Mouse (Mus musculus): ENCODE measurements around the gene Ppp4c.

Gene Ppp4c

DNA sequence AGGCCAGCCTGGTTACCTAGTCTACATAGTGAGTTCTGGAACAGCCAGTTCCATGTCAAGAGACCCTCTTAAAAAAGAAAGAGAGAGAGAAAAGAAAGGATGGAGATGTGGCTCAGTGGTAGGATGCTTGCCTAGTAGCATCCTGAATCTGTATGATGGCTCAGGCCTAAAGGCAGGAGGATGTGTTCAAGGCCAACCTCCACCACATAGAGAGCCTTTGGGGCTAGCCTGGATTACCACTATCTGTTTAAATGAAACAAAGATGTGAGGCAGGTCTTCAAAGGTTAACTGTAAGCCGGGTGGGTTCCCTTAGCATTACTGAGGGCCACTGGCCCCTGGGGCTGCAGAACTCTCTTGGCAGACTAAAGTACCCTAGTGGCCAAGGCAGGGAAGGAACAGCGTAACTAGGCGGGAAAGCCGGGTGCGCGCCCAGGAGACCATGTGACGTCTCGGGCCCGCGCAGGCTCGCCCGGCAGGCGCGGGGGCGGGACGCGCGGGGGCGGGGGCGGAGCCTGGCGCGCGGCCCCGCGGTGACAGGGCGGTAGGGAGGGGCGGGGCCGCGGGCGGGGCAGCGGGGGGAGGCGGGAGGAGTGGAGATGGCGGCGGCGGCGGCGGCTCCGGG is 33.1 kb downstream of the Ppp4c start, which contains the start of gene Mapk3:
Gene Mapk3, plus strand, starts transcription at position 552 of the 622 bp plus-strand sequence.
- peak; percentile 71 for DNase-seq (ENCODE audit: low read depth, low spot score)

DNA sequence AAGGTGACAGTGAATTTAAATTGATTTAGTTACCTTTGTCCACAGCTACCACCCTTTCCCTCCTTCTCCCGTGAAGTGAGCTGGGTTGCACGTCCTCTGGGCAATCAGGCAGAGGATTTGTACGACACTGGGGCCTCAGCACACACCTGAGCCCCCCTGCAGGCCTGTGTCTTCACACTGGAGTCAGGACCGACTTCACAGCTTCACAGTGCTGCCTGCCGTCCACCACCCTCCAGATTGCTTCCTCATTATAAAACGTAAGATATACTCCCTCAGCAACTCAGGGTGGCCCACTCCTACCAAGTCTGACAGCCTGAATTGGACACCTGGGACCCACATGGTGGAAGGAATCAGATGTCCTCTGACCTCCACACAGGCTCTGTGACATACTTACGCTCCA is 33.8 kb downstream of the Ppp4c start:
- no peak for DNase-seq (ENCODE audit: low read depth, low spot score)

- DNase-seq (ENCODE audit: low read depth, low spot score) = no peak
Observed at GRCm38 (mm10) chr7:126754866-126755265, 37.4 kb downstream of the Ppp4c start.

DNA sequence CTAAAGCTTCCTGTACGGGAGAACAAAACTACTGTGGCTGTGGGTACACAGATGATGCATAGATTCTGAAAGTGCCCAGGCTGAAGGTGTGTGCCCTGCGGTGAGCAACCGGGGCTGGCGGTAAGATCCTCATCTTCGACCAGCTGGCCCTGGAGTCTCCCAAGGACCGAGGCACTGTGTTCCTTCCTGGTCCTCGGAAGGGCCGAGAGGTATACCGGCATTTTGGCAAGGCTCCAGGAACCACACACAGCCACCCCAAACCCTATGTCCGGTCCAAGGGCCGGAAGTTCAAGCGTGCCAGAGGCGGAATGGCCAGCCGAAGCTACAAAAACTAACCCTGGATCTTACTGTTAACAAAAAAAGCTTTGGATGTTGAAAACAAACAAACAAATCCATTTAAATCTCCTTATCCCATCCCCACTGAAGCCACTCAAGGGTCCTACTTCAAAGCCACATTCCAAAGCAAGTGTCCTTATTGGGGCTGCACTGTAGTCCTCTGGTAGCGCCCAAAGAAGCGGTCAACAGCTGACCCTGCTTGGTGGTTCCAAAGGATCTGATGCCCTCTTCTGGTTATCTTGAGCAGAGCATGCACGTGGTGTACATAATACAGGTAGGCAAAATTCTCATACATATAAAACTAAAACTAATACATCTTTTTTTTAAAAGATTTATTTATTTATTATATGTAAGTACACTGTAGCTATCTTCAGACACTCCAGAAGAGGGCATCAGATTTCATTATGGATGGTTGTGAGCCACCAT is 42.5 kb downstream of the Ppp4c start:
- DNase-seq (ENCODE audit: low read depth, low spot score) = no peak

DNA sequence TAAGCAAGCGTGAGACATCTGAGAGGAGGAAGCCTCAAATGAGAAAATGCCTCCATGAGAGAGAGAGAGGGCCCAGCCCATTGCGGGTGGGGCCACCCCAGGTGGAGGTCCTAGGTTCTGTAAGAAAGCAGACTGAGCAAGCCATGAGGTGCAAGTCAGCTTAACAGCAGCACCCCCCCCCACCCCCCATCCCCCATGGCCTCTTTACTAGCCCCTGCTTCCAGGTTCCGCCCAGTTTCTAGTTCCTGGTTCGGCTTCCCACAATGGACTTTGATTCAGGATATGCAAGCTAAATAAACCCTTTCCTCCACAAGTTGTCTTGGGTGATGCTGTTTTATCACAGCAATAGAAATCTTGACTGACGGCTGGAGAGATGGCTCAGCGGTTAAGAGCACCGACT is 43.5 kb downstream of the Ppp4c start:
- DNase-seq (ENCODE audit: low read depth, low spot score) = no peak

DNA sequence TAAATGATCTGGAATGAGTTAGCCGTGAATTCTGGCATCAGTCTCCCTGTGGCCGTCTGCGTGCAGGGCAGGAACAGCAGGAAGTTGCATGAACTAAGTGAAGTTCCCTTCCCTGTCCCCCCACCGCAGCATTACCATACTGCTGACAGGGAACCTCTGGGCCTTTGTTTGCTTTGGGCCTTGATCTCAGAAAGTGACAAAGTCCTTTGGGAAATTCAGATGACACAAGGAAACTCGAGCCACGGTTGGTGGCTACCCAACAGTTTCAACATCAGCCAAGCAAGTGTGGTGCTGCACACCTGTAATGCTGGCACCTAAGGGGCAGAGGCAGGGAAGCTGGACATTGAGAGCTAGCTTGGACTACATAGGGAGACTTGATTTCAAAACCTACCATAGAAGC is 45.5 kb downstream of the Ppp4c start:
- no peak for DNase-seq (ENCODE audit: low read depth, low spot score)

- no peak for DNase-seq (ENCODE audit: low read depth, low spot score)
Observed at GRCm38 (mm10) chr7:126746066-126746465, 46.2 kb downstream of the Ppp4c start.

GRCm38 (mm10) chr7:126741964-126742482 is 50.3 kb downstream of the Ppp4c start:
- DNase-seq (ENCODE audit: low read depth, low spot score) = no peak

GRCm38 (mm10) chr7:126741452-126741851 is 50.8 kb downstream of the Ppp4c start:
- no peak for DNase-seq (ENCODE audit: low read depth, low spot score)

DNA sequence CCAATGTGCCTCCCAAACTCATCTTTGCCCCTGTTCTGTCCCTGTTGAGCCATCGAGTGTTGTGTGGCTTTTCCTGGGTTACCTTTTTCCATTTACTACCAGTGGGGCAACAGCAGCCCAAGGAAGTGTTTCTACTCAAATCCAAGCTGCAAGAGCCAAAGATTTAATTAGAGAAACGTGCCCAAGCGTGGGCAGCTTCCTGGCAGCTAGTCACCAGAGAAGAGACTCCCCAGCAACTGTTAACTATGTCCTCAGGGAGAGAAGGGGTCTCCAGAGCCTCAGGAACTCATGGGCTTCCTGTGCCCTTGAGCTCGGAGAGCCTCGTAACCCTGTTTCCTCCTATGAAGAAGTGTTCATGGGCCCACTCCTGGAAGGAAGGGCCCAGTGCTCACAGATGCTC is 51.3 kb downstream of the Ppp4c start:
- no peak for DNase-seq (ENCODE audit: low read depth, low spot score)

- DNase-seq (ENCODE audit: low read depth, low spot score) = no peak
Observed at GRCm38 (mm10) chr7:126740132-126740735, 52.1 kb downstream of the Ppp4c start.

- DNase-seq (ENCODE audit: low read depth, low spot score) = no peak
Observed at GRCm38 (mm10) chr7:126739551-126739950, 52.7 kb downstream of the Ppp4c start.

- no peak for DNase-seq (ENCODE audit: low read depth, low spot score)
Observed at GRCm38 (mm10) chr7:126736122-126736521, 56.2 kb downstream of the Ppp4c start.

Measured in brain, embryonic 18.5 days (tissue).